Comparison of ENCODE assay signal across 8 mouse cellular contexts in the genomic region with DNA sequence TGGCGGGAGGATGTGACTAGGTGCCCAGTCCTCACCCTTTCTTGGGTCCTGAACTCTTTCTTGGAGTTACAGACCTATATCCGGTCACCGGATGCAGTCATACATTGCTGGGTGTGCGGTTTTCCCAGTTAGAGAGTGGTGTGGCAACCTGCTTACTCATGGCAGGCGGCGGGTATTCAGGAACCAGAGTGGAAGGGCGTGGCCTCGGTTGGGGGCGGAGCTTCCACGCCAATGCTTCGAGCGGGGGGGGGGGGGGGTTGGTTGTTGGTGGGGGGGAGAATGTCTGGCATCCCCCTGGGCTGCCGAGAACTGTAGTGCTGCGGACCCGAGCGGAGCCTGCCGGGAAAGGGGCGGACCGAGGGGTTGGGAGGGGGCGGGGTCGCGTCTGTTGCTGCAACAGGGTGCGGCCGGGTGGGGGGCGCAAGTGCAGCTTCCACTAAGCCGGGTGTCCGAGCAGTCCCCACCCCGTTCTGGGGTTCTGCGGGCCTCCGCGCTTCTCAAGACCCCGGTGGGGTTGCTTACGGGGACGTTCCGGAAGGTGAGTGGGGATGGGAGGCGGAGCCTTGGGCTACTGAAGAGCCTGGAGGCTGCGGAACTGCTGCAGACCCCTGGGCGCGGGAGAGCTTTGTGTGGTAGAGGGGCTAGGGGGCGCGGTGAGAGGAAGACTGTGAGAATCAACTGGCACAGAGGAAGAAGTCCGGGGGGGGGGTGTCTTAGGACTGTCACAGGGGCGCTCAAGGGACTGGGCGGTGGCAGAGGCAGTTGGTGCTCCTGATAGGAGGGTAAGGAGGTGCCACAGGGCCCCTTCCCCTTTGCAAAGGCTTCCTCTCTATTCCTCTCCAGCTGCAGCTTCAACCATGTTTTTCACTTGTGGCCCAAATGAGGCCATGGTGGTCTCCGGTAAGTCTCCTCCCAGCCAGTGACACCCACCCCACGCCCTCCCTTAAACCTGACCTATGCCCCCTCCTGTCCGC. TPM values are rescaled to one million over a fixed set of nuclear protein-coding genes. Genes with fewer than 3 reads are reported as not detected.
DNase-seq lines count a peak whose midpoint lies in the region; ATAC-seq and TF ChIP-seq lines count a peak whose summit lies in the region.

A gene (plus strand): TSS at position 267 of the 974 bp plus-strand sequence.

- peaks cover 4% of the 10 kb centered on the region for H3K4me1 ChIP-seq in bone marrow macrophage, adult 2 months (ENCODE audit: control insufficient read depth, insufficient read depth, low read length)
- H3K4me1 ChIP-seq in embryonic fibroblast, embryonic 13.5 days (ENCODE audit: control insufficient read depth, insufficient read depth, low read length), result peaks cover 4% of the 10 kb centered on the region
- H3K4me1 ChIP-seq in kidney, embryonic 14.5 days (ENCODE audit: control insufficient read depth, insufficient read depth, low read length), result no peaks in the 10 kb centered on the region
- H3K4me1 ChIP-seq in liver, embryonic 12.5 days, result peaks cover 70% of the 10 kb centered on the region
- peaks cover 10% of the 10 kb centered on the region for H3K4me1 ChIP-seq in stomach, embryonic 15.5 days

- peak within 1 kb of the TSS; percentile 74 for H3K4me3 ChIP-seq in C2C12 (ENCODE audit: insufficient read depth, poor library complexity, severe bottlenecking)
- H3K4me3 ChIP-seq in bone marrow macrophage, adult 2 months (ENCODE audit: insufficient read depth, low read length), result peak within 1 kb of the TSS; percentile 96
- H3K4me3 ChIP-seq in embryonic fibroblast, embryonic 13.5 days (ENCODE audit: insufficient read depth, low read length), result peak within 1 kb of the TSS; percentile 90
- peak within 1 kb of the TSS; percentile 56 for H3K4me3 ChIP-seq in kidney, embryonic 14.5 days (ENCODE audit: low read length)
- H3K4me3 ChIP-seq in liver, embryonic 12.5 days, result peak within 1 kb of the TSS; percentile 81
- H3K4me3 ChIP-seq in stomach, embryonic 15.5 days (replicated peaks), result peak within 1 kb of the TSS; percentile 71

- no peaks in the 10 kb centered on the region for H3K27me3 ChIP-seq in C2C12 (ENCODE audit: control insufficient read depth, insufficient read depth, insufficient read length)
- no peaks in the 10 kb centered on the region for H3K27me3 ChIP-seq in kidney, embryonic 14.5 days (ENCODE audit: control insufficient read depth, insufficient read depth, low read length)
- H3K27me3 ChIP-seq in liver, embryonic 12.5 days (replicated peaks), result no peaks in the 10 kb centered on the region
- no peaks in the 10 kb centered on the region for H3K27me3 ChIP-seq in stomach, embryonic 15.5 days (replicated peaks)

- under 1% methylated on average over 47 of the region's 47 CpGs for WGBS in kidney, embryonic 14.5 days
- under 1% methylated on average over 40 of the region's 47 CpGs for WGBS in liver, embryonic 12.5 days (ENCODE audit: insufficient replicate concordance)
- under 1% methylated on average over 47 of the region's 47 CpGs for WGBS in stomach, embryonic 15.5 days

- H3K36me3 ChIP-seq in C2C12 (ENCODE audit: control insufficient read depth, insufficient read depth), result peaks cover 25% of the 10 kb centered on the region
- peaks cover 19% of the 10 kb centered on the region; the same call in 1 of the 2 replicates for H3K36me3 ChIP-seq in kidney, embryonic 14.5 days (ENCODE audit: control insufficient read depth, insufficient read depth, low read length)
- peaks cover 36% of the 10 kb centered on the region for H3K36me3 ChIP-seq in liver, embryonic 12.5 days
- H3K36me3 ChIP-seq in stomach, embryonic 15.5 days, result peaks cover 6% of the 10 kb centered on the region; the same call in 1 of the 2 replicates

- no peaks in the 10 kb centered on the region for H3K9me3 ChIP-seq in kidney, embryonic 14.5 days (ENCODE audit: control insufficient read depth, low read length)
- no peaks in the 10 kb centered on the region for H3K9me3 ChIP-seq in liver, embryonic 12.5 days (replicated peaks)
- H3K9me3 ChIP-seq in stomach, embryonic 15.5 days, result no peaks in the 10 kb centered on the region

- H3K4me2 ChIP-seq in kidney, embryonic 14.5 days (replicated peaks; ENCODE audit: low read depth, low read length), result peak within 1 kb of the TSS; percentile 97
- H3K4me2 ChIP-seq in liver, embryonic 12.5 days, result peak within 1 kb of the TSS; percentile 95
- peak within 1 kb of the TSS; percentile 89 for H3K4me2 ChIP-seq in stomach, embryonic 15.5 days

- ATAC-seq in kidney, embryonic 14.5 days (ENCODE audit: low FRiP score, low TSS enrichment), result peak; percentile 90
- peak; percentile 79 for ATAC-seq in liver, embryonic 12.5 days
- ATAC-seq in stomach, embryonic 15.5 days (ENCODE audit: insufficient read depth, low FRiP score, low read depth), result peak; percentile 84

- TF ChIP-seq POLR2A in bone marrow macrophage, adult 2 months (IDR thresholded peaks at IDR 0.05; ENCODE audit: borderline replicate concordance, low read depth, low read length), result peak; percentile 46; the same call in 1 of the 2 replicates
- TF ChIP-seq POLR2A in embryonic fibroblast, embryonic 13.5 days (IDR thresholded peaks at IDR 0.05; ENCODE audit: low read depth, low read length), result peak; percentile 78

- no peak for TF ChIP-seq CTCF in C2C12 (IDR thresholded peaks at IDR 0.05; ENCODE audit: control insufficient read depth, insufficient read depth, insufficient read length)
- no peak for TF ChIP-seq CTCF in bone marrow macrophage, adult 2 months (IDR thresholded peaks at IDR 0.05; ENCODE audit: low read depth, low read length)
- no peak for TF ChIP-seq CTCF in embryonic fibroblast, embryonic 13.5 days (IDR thresholded peaks at IDR 0.05; ENCODE audit: borderline replicate concordance, insufficient read depth, low read length)

- H3K79me2 ChIP-seq in C2C12 (ENCODE audit: control insufficient read depth, insufficient read depth), result peaks cover 17% of the 10 kb centered on the region

- DNase-seq in heart, adult 9 months (ENCODE audit: low spot score in 2 of 2), result peak; percentile 89 to 90
- peak; percentile 81 to 84 for DNase-seq in natural killer cell, adult 2 months (ENCODE audit: low spot score in 2 of 2)

- H3K27ac ChIP-seq in bone marrow macrophage, adult 2 months (ENCODE audit: insufficient read depth, low read depth, low read length), result peak within 1 kb of the TSS; percentile 82
- peak within 1 kb of the TSS; percentile 74 for H3K27ac ChIP-seq in embryonic fibroblast, embryonic 13.5 days (ENCODE audit: insufficient read depth, low read length)
- H3K27ac ChIP-seq in kidney, embryonic 14.5 days (ENCODE audit: low read depth, low read length), result peak within 1 kb of the TSS; percentile 79
- peak within 1 kb of the TSS; percentile 97 for H3K27ac ChIP-seq in liver, embryonic 12.5 days
- peak within 1 kb of the TSS; percentile 91 for H3K27ac ChIP-seq in stomach, embryonic 15.5 days

- peak within 1 kb of the TSS; percentile 72 for H3K9ac ChIP-seq in kidney, embryonic 14.5 days (ENCODE audit: low read depth, low read length)
- H3K9ac ChIP-seq in liver, embryonic 12.5 days, result peak within 1 kb of the TSS; percentile 85
- H3K9ac ChIP-seq in stomach, embryonic 15.5 days, result peak within 1 kb of the TSS; percentile 65

- peak within 1 kb of the TSS; percentile 89 for H3ac ChIP-seq in C2C12 (ENCODE audit: control insufficient read depth, insufficient read length, low read depth)

- peaks cover 13% of the 10 kb centered on the region for H3K79me3 ChIP-seq in C2C12 (ENCODE audit: low read depth)

TF ChIP-seq in C2C12, 6 proteins besides CTCF, POLR2A, EP300 and RAD21:
- TF ChIP-seq USF1 (IDR thresholded peaks at IDR 0.05; ENCODE audit: low read depth), result no peak
- peak; percentile 90 for TF ChIP-seq CEBPB (IDR thresholded peaks at IDR 0.05; ENCODE audit: low read depth)

RNA-seq across cellular contexts. Expression of the gene that starts here (rescaled TPM):
- polyA plus RNA-seq in C2C12 (2012; fragmentation: generic; extraction: Trizol), result 57.2 TPM
- 52.7 and 69.3 TPM in 2 replicates for polyA plus RNA-seq in bone marrow macrophage, adult 2 months (2012; ENCODE audit: insufficient read depth, insufficient read length, missing spikeins)
- polyA plus RNA-seq in embryonic fibroblast, embryonic 13.5 days (2011; ENCODE audit: insufficient read length, low read depth, missing spikeins), result 66.3 and 78.7 TPM in 2 replicates
- 35.9 and 36.1 TPM in 2 replicates for polyA plus RNA-seq in kidney, embryonic 14.5 days (2014; fragmentation: Nextera tagmentation; extraction: Ambion mirVana)
- 38.0 and 43.1 TPM in 2 replicates for polyA plus RNA-seq in liver, embryonic 12.5 days (2016; fragmentation: Nextera tagmentation; extraction: Ambion mirVana)
- polyA plus RNA-seq in stomach, embryonic 15.5 days (2015; fragmentation: Nextera tagmentation; extraction: Ambion mirVana), result 45.3 and 46.0 TPM in 2 replicates

Comparison
In these comparisons a context has a peak if more than half of its experiments do, and no peak if none do; other contexts are left out.
1. Peak in every context shown above with its lines: DNase-seq, ATAC-seq, H3K4me3 ChIP-seq and H3K27ac ChIP-seq.